Mouse (Mus musculus) monocyte, adult 5-6 weeks (primary cell): ENCODE data around the gene Emx1. TPM values are rescaled to one million over a fixed set of nuclear protein-coding genes. Genes with fewer than 3 reads are reported as not detected.

ENCODE experiments used
- total RNA-seq: library from RNA; stranded (forward); fragments of 200-1000, 200-491, 200-594 nt; gene quantifications from 3 replicates; pipeline ENCODE4 v1.2.3, GENCODE M21; 2017

The Emx1 gene
- total RNA-seq, 1 experiment from 2014 or later, result not detected

Other genes starting within 250 kb of the Emx1 start
- 16.1 to 25.8 TPM (median 18.2 TPM) in 3 replicates for gene Exoc6b, start 117.9 kb upstream of the Emx1 start, total RNA-seq
- 25.1 to 47.0 TPM (median 29.7 TPM) in 3 replicates for gene Spr, start 49.7 kb upstream of the Emx1 start, total RNA-seq
- 3.7 to 7.3 TPM (median 4.6 TPM) in 3 replicates for gene Sfxn5, start 146.0 kb downstream of the Emx1 start, total RNA-seq
- gene Rab11fip5, start 187.2 kb downstream of the Emx1 start, total RNA-seq, result 1.6 to 3.0 TPM (median 1.6 TPM) in 3 replicates
- not detected in 3 replicates for gene Noto, start 236.4 kb downstream of the Emx1 start, total RNA-seq
- 19.5 to 21.8 TPM (median 20.2 TPM) in 3 replicates for gene Smyd5, start 244.6 kb downstream of the Emx1 start, total RNA-seq